Mouse (Mus musculus) T-cell, adult 2 months (primary cell): ENCODE data around the gene Kmt5c.
A peak's percentile ranks its signal among the peaks of the same experiment; 100 is the strongest.

ENCODE experiments used
- DNase-seq: peaks from one replicate; pipeline ENCODE4 v3.0.0; 2022; ENCODE audit warnings: low spot score

The Kmt5c gene

GRCm38 (mm10) chr7:4746326-4746980, 6.5 kb downstream of the Kmt5c start:
- no peak for DNase-seq

GRCm38 (mm10) chr7:4747156-4747899, 7.4 kb downstream of the Kmt5c start:
- no peak for DNase-seq

GRCm38 (mm10) chr7:4748321-4748720, 8.4 kb downstream of the Kmt5c start:
- DNase-seq: no peak

DNA sequence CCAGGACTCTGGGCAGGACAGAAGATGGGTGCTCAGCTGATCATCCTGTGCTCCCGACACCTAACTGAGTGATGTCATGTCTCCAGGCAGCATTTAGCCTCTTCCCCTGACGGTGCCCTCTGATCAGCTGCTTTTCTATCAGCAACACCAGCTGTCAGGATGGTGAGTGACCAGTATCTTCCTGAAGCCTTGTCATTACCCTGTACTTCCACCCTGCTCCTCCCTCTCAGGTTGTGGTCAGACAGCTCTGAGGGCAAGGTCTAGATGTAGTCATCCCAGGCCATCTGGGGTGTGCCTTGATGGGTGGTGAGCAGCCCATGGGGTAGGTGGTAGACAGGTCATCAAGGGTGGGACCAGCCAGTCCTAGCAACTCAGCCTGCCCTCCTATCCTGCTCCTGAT, 9.3 kb downstream of the Kmt5c start:
- DNase-seq: no peak

- no peak for DNase-seq
Measured at GRCm38 (mm10) chr7:4751971-4752820, 12.3 kb downstream of the Kmt5c start.

GRCm38 (mm10) chr7:4752821-4753570, 13.1 kb downstream of the Kmt5c start, which contains the start of gene Cox6b2:
Gene Cox6b2, minus strand, starts transcription at chr7:4753094.
- DNase-seq: peak; percentile 71

- DNase-seq: no peak
Measured at GRCm38 (mm10) chr7:4759670-4760069, 19.8 kb downstream of the Kmt5c start.

- no peak for DNase-seq
Measured at GRCm38 (mm10) chr7:4764946-4765710, 25.2 kb downstream of the Kmt5c start.

- no peak for DNase-seq
Measured at GRCm38 (mm10) chr7:4771202-4771601, 31.3 kb downstream of the Kmt5c start, which contains the start of gene Fam71e2. Gene Fam71e2, minus strand, starts transcription at chr7:4771302.

GRCm38 (mm10) chr7:4776131-4776530, 36.2 kb downstream of the Kmt5c start:
- no peak for DNase-seq

GRCm38 (mm10) chr7:4776861-4777830, 37.2 kb downstream of the Kmt5c start:
- peak; percentile 27 for DNase-seq

DNA sequence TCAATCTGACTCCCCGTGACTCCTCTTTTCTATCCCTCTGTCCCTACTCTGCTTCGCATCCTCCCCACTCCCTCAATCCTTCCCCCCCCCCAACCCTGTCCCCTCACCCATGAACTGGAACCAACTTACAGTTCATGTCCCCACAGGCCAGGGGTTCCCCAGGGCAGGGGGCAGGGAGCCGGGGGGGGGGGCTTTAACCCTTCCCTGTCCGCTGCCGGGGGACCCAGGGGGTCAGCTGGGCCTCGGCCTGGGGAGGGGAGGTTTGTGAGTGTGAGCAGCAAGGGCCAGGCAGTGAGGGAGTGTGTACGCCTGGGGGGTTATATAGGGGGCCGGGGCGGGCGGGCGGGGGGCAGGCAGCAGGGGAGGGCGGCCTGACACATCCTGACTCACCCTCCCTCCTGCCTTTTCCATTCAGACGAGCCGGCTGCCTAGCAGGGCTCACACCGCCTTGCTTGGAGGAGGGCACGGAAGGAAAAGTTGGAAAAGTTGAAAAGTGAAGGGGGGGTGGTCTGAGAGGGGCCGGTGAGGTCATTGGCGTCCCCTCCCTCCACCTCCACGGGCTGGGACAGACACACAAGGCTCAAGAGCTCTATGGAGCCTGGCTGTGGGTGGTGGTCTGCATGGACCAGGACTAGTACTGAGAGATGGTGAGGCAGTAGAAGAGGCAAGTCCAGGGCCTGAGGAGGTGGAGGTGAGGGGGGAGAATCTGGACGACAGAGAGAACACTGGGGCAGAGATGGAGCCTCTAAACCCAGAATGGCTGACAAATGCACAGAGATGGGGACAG, 38.1 kb downstream of the Kmt5c start:
- DNase-seq: no peak

- DNase-seq: no peak
Measured at GRCm38 (mm10) chr7:4779921-4780320, 40.0 kb downstream of the Kmt5c start.

DNA sequence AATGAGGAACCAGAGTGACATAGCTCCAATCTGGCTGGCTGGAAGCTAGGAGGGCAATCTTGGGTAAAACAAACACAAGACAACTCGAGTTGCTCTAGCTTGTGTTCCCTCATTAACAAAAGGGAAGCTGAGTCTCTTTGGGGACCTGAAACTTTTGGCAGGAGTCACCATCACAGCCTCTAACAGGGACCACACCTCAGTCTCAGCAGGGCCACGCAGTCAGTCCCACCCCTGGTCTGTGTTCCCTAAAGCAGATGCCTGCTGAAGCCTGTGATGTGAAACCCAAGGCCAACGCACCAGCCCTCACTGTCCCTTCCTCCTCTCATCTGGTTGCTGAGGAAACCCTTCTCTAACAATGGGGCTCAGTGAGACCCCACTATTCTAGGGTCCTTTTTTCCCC, 42.2 kb downstream of the Kmt5c start:
- DNase-seq: no peak

GRCm38 (mm10) chr7:4782759-4783158, 42.8 kb downstream of the Kmt5c start, which contains the start of the genes Il11 and Tmem190:
Gene Il11, minus strand, starts transcription at chr7:4782859.
Gene Tmem190, plus strand, starts transcription at chr7:4782937.
- no peak for DNase-seq

DNA sequence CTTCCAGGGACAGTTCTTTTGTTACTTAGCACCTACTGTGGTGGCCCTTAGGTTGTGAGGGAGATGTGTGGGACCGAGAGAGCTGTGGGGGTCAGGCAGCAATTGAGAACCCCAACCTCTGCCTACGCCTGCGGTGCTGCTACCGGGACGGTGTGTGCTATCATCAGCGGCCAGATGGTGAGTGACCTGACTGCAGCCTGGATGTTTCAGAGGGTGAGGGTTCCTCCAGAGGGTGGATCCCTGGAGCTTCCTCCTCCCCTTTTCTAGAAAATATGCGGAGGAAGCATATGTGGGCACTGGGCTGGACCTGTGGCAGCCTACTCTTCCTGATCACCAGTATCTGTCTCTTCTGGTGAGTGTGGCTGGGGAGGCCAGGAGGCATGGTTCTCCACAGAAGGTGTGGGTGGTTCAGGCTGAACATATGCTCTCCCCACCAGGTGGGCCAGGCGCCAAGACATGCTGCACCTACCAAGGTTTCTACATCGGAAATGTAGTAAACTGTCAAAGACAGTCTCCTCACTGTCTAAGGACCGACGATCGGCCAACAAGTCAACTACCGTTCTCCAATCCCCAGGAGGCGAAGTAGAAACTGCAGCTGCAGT, 43.9 kb downstream of the Kmt5c start:
- no peak for DNase-seq

GRCm38 (mm10) chr7:4788499-4789435, 48.9 kb downstream of the Kmt5c start:
- DNase-seq: peak; percentile 30
